Mouse (Mus musculus): ENCODE measurements around the gene Trim16.

Trim16 gene

DNA sequence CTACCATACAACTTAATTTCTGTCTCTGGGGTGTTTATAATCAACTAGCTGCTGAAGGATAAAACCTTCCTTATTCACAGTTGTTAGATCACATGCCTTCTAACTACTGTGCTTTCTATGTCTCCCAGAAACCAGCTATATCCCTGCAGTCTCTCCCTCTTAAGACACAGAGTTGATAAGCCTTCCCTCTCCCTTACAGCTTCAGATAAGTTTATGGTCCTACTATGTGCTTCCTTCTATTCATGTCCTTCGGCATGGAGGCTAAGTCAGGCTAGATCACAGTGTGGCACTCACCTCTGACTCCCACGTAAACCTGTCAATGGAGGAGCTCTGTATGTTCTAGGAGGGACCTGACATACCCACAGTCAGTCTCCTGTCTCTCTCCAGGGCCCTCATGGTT is 10.4 kb downstream of the Trim16 start:
- DNase-seq (ENCODE audit: low read depth, low spot score), result no peak

DNA sequence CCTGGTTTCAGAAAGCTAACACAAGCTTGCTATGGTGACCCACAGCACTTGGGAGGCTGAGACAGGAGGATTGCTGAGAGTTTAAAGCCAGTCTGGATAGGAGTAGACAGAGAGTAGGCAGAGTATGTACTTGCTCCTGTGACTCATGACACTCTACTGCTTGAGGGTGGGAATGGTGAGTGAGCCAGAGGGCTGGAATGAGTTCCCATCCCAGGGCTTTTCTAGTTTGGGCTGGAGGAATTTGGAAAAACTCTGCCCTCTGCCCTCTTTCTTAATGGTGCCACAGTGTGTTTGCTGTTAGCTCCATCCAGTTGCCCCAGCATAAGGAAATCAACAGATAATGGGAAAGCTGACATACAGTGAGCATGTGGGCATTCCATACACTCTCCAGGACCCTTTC is 11.9 kb downstream of the Trim16 start:
- no peak for DNase-seq (ENCODE audit: low read depth, low spot score)

DNA sequence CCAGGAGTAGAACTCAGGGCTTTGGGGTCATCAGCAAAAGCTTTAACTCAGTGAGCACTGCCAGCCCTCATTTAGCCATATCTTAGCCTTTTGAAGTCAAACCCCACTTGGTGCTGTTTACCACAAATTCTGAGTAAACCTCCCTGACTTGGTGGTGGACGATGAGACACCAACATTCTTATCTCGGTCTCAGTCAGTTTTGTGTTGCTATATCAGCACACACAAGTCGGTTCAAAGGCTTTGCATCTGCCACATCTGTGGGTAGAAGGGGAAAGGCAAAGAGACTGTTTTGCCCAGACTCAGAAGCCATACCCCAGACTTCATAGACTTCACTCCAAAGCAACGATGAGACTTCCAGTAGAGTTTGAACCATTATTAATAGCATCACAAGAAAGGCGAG is 24.5 kb downstream of the Trim16 start:
- DNase-seq (ENCODE audit: low read depth, low spot score), result no peak

DNA sequence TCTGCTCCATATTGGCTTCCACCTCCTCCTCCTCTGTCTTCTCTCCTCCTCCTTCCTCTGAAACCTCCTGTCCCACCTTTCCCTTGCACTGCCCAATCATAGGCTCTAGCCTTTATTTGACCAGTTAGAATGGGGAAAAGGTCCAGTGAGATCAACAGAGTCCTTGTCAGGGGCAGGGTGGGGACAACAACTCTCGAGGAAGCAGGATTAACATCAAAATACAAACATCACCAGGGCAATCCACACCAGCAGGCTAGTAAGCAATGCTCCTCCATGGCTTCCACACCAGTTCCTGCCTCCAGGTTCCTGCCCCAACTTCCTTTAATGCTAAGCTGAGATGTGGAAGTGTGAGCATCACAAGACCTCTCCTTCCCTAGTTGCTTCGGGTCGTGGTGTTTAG is 25.7 kb downstream of the Trim16 start:
- DNase-seq (ENCODE audit: low read depth, low spot score), result no peak

DNA sequence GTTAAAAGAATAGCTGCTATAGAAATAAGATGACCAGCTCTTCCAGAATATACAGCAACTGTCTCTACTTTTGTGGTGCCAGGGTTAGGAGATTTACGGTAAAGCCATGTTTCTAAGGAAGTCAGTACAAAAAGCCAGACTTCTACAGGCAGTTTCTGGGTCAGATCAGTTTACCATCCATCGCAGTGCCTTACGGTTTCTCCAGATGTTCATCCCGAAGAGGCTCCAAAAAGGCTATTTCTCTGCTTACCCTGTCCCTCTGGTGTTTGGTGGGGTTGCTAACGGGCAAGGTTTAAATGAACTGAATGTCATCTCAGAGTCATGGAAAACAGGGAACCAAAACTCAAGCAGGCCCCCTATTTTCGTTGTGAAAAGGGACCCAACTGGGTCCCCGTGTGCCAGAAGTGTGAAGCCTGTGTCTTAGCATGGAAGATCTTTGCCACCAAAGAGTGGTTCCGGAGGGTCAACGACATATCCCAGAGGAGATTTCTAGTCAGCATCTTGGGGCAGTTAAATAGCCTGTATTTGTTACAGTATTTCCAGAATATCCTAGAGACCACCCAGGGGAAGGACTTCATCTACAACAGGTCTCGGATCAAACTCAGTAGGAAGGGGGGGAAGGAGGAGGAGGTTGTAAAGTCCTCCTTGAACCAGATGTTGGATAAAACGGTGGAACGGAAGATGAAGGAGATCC is 27.1 kb downstream of the Trim16 start, which contains the start of gene Fbxw10:
Gene Fbxw10 (plus strand): TSS at position 109 of the 694 bp plus-strand sequence.
- DNase-seq (ENCODE audit: low read depth, low spot score), result peak; percentile 67

DNA sequence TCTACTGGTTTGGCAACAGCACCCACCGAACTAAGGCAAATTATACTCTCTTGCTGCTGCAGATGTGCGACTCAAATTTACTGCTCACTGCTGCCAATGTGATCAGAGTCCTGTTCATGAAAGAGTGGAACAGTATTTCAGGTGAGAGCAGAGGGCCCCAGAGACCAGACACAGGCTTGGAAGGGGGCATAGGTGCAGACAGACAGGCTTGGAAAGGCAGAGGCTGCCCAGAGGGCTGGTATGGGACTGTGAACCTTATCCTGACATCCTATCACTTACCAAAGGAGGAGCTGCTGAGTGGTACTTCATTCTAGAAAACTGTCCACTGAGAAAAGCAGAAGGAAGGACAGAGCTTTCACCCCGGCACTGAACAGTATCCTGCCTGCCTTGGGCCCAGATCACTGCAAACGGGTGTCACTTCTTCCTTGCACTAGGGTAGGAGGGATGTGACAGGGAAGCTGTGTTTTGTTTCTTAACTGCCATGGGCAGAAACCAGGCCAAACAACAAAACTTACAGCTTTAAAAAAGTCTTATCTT is 27.7 kb downstream of the Trim16 start:
- DNase-seq (ENCODE audit: low read depth, low spot score), result peak; percentile 4

DNA sequence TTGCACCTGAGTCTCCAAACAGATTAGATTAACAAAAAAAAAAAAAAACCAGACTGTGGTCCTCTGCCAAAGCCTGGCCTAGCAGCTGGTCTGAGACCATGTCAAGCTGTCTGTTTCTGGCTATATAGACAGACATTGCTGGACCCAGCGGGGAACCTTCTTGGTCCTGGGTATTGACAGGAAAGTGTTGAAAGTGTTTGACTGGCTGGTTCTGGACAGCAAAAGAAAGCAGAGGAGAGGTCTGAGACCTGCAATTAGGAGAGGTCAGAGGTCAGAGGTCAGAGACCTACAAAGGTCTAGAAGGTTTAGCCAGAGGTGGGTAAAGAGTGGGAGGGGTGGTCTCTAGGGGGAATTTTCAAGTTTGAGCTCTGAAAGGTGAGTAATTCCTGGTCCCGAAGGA is 28.3 kb downstream of the Trim16 start:
- DNase-seq (ENCODE audit: low read depth, low spot score), result no peak

DNA sequence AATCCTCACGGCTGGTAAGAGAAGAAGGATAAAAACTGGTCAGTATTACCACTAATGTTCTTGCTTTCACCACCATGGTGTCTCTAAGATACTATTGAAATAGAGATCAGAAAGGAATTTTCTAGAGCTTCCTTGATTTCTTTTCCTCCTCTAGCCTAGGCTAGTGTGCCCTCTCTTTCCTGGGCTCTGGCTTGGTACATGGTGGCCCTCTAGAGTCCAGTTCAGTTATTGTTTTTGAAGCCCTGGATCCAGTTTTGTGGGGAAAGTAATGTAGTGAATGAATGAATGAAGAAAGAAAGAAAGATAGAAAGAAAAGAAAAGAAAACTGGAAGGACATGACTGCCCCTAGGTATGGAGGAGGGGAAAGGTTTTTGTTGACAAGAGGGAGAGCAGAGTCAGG is 31.2 kb downstream of the Trim16 start:
- DNase-seq (ENCODE audit: low read depth, low spot score), result no peak

DNA sequence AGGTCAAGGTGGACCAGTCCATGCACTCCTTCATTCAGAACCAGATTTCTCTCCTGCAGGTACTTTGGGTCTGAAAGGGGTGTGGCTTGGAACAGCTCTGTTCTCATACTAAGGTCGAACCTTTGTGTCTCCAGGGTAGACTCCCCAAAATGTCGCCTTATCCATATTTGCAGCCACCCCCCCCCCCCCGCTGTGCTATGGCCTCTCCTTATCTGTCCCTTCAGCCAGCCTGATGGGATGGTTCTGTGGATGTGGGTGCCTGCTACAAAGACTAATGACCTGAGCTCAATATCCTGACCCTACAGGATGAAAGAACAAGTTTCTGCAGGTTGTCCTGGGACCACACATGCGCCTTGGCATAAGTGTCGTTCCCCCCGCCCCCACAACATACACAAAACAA is 33.3 kb downstream of the Trim16 start:
- DNase-seq (ENCODE audit: low read depth, low spot score), result no peak

DNA sequence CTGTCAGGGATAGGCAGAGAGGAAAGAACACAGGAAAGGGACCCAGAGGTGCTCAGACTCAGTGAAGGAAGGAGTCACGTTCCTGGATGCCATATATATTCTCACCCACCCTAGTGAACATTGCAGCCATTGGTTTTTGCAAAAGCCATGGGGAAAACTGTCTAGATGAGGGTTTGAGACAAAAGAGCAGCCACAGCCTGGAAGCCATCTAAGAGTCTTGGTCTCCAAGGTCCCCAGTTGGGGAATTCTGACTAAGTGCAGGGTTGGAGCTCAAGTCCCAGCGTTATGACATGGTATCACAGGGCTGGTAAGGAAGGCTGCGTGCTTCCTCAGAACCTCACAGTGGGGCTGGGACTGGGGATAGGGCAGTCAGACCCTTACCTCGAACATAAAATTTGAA is 45.5 kb downstream of the Trim16 start:
- no peak for DNase-seq (ENCODE audit: low read depth, low spot score)

DNA sequence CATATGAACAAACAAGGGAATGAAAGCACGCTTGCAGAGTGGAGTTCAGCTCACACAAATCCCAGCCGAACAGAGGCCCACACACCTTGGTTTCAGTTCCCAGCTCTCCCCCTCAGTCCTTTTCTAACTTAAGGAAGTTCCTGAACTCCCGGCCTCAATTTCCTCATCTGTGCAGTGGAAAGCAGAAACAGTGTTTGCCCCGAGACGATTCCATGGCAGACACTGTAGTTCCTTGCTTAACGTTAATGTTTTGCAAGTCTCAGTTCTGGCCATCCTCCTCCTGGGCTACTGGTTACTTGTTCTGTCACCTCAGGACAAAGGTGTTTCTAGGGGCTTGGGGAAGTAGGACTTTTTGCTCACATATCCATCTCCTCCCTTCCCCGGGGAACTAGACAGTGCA is 46.7 kb downstream of the Trim16 start:
- no peak for DNase-seq (ENCODE audit: low read depth, low spot score)

DNA sequence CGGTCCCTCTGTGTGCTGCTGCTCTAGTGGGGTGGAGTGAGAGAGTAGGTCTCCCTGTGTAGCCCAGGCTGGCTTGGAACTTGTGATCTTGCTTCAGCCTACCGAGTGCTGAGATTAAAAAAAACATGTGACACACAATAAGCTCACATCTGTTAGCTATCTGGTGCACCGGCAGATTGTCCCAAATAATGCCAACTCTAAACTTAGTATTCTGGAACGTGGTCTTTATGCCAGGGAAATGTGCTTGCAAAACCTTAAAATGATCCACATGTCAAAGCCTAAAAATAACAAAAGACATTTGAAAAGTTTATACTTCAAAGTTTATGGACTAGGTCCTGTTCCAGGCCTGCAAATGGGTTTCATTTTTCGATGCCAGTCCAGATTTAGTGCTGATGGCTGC is 49.2 kb downstream of the Trim16 start:
- DNase-seq (ENCODE audit: low read depth, low spot score), result no peak

DNA sequence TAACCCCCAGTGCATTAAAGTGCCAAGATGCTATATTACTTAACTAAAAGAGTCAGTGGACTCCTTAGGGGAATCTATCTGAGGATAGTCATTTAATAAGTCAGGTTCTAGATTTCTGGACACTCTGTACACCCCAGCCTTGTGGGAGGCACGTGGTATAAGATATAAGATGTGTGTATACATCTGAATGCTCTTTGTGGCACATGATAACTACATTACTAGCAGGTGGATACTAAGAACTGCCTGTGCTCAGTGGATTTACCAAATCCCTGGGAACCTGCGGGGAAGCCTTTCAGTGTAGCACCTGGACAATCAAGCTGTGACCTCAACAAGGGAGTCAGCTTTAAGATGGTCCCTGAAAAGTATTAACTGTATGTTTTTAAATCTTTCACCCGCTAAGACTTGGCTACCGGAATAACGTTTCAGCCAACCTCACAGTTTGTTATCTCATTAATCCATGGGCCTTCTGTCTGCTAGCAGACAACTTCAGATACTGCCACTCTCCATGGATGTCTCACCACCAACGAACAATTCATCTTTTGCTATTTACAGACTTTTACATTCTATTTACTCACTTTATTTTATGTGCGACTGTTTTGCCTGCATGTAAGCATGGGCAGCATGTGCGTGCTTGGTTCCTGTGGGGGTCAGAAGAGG is 49.8 kb downstream of the Trim16 start:
- no peak for DNase-seq (ENCODE audit: low read depth, low spot score)

DNA sequence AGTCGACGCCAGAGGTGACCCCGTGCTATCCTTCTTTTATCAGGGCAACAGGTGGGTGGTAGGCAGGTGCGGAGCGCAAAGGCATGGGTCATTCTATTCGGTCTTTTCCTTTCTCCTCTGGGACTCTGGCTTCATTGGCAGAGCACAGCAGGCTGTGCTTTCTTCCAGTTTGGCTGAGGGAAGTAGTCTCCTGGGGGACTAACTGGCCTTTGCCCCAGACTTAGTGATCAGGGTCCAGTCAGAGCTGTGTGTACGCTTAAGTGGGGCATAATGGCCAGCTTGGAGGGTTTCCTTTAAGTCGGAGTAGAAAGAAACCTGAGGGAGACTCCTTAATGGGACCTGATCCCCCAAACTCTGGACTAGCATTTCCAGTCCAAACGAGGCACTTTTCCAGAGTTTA is 53.4 kb downstream of the Trim16 start:
- DNase-seq (ENCODE audit: low read depth, low spot score), result no peak

DNA sequence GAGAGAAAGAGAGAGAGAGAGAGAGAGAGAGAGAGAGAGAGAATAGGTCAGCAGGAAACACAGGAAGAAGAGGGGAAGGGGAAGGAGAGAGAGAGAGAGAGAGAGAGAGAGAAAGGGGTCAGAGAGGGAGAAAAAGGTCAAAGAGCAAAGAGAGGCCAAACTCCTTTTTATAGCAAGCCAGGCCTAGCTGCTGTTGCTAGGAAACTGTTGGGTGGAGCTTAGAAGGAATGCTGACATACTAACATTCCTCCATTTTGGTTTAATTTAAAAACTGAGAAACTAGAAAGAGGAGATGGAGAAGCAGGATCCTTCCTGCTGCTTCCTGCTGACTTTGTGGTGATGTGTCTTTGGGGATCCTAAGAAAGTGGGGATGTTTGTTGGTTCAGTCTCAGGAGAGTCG is 55.7 kb downstream of the Trim16 start:
- peak; percentile 26 for DNase-seq (ENCODE audit: low read depth, low spot score)

DNA sequence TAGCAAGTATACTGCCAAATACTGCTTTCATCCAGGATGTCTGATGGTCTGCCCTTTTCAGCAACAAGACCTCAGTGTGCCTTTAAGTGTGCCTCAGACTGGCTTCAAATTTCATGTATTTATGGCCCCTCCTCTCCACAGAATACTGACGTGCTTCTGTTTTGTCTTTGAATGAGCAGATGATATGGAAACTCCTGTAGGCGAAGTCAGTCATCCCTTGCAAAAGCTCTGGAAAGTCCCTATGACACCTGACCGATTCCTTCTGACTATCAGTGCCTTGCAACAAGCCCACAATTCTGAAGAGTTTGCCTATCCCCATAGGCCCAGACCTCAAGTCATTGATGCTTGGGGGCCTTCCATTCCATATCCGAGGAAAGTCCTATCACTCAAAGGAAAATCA is 56.4 kb downstream of the Trim16 start:
- DNase-seq (ENCODE audit: low read depth, low spot score), result peak; percentile 65

DNA sequence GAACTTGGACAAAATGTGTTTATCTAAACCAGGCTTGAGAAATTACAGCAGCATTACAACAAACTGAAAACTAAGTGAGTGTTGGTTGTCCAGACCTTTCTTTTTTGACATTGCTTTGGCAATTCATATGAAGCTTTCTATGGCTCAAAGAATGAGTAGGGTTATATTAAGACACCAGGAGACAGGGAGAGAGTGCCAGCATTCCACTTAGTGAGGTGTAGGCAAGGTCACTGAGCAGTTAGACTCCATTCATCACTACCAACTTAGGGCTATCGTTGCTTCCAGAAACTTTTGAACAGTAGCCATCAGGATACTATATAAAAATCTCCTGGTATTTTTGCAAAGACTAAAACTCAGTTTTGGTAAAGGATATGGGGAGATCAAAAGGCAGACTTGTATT is 57.4 kb downstream of the Trim16 start:
- no peak for DNase-seq (ENCODE audit: low read depth, low spot score)

DNA sequence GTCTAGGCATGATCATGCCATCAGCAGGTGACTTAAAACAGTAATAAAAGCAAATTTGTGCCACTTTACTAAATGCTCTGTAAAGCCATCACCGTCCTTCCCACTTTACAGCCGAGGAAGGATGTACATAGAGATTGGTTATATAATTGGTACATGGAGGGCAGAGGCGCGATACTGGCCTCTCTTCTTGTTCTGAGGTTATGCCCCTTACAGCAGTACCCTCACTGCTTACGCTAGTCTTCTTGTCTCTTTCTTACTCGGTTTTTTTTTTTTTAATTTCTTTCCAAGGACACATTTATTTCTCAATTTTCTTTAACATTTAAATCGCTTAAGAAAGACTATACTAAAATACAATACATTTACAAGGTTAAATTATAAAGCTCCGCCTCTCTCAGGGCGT is 58.7 kb downstream of the Trim16 start:
- no peak for DNase-seq (ENCODE audit: low read depth, low spot score)

DNA sequence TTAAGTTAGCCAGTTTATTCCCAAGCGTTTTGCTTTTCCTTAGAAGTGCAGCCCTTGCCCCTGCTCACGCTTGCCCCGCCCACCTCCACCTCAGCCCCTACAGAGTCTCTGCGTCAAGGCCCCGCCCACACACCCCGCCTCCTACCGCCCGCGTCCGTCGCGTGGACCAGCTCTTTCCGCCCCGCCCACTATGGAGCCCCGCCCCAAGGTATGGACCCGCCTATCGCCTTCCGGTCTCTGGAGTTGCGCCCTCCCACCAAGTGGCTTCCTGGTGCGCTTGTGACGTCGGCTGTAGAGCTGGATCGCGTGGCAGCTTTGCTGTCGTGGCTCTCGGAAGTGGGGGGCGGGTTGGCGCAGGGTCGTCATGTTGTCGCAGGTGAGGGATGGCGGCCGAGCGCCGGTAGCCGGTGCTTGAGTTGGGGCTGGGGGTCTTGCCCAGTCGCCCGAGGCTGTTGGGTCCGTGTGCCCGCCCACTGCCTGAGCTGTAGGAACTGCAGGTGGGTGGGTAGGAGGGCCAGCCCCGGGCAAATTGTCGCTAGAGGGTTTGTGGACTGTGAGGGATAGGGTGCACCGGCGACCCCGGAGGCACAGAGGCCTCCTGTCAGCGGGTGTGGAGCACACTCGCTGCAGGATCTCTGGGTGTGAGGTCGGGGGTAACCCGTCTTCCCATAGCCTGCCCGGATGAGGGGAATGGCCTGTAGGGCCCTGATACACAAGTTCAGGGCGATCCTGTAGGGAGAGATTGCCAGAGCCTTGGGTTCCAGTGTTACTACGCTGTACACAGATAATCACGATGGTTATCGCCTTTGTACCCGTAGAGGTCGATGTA is 59.4 kb downstream of the Trim16 start, which contains the start of gene Tvp23b:
Gene Tvp23b (plus strand): TSS at position 236 of the 829 bp plus-strand sequence.
- DNase-seq (ENCODE audit: low read depth, low spot score), result peak; percentile 100

DNA sequence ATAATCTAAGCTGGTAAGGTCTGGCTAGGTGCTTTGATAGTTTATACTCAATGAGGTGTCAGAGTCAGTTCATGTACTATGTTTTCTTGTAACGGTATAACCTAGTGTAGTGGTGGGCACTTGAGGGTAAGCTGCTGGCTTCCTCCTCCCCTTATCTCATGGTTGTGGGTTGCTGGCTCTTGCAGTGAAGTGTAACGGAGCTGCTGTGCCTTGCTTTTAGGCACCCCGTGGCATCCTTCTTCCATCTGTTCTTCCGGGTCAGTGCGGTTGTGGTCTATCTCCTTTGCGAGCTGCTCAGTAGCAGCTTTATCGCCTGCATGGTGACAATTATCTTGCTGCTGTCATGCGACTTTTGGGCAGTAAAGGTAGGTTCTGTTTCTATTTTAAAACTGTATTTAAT is 63.4 kb downstream of the Trim16 start:
- no peak for DNase-seq (ENCODE audit: low read depth, low spot score)

DNA sequence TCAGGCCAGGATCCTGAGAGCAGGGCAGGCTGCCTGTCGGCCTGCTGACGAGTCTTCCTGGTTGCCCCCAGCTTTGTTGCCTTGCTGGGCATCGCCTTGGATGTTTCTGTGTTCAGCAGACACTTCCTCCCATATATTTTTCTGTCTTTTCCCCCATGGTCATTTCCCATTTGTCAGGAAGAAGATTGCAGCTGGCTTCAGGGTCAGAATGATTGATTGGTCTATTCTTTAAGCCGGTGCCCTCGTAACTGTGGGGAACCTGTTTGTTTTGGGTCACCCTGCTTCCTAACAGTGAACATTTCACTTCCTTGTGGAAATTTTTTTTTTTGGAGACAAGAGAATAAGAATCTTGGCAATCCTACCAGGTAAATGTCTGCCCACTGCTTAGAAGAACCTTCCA is 65.3 kb downstream of the Trim16 start:
- no peak for DNase-seq (ENCODE audit: low read depth, low spot score)

DNA sequence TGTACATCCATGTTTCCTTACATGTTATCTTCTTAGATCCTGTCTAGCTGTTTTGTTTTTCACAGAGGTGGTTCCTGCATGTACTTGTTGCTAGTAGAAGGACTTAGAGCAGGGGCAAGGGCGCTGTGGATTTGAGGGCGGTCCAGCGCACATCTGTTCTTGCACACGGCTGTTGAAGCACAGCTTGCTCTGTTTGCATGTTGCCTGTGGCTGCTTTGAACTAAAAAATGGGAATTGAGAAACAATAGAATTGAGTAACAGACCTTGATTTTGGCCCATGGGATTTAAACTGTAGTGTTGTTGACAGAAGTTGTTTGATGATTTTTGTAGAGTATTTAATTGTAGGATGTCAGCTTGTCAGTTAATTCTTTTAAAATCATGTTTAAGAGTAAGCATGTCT is 70.8 kb downstream of the Trim16 start:
- DNase-seq (ENCODE audit: low read depth, low spot score), result no peak

Data from CD4-positive, CD25-positive, alpha-beta regulatory T cell, adult 2 months (primary cell).